Mouse (Mus musculus) heart, embryonic 16.5 days (tissue): Measurements from ENCODE around the gene Gm2916. TPM values are rescaled to one million over a fixed set of nuclear protein-coding genes. Genes with fewer than 3 reads are reported as not detected.
"Not testable (repeated sequence)": the region's sequence is repeated elsewhere in the genome, so short reads cannot be mapped to it uniquely, and the experiment has no call there.

ENCODE experiments used
- ATAC-seq: fragments of 200-750 bp; cut with Nextera tagmentation; replicated peaks from 2 replicates; pipeline ENCODE4 v1.8.0; 2017; ENCODE audit warnings: moderate number of reproducible peaks; ENCODE audit not compliant: insufficient read depth, low FRiP score; ENCODE audit errors: extremely low read depth
- H3K27ac ChIP-seq: fragments of 300-500 bp; sonication (generic); 2 replicates; pipeline ENCODE4 v1.5.1; 2014; ENCODE audit warnings: mild to moderate bottlenecking, low read length, control low read depth, moderate library complexity
- H3K27me3 ChIP-seq: fragments of 300-500 bp; sonication (generic); 2 replicates; pipeline ENCODE4 v1.6.1; 2014; ENCODE audit warnings: low read length, mixed read lengths; ENCODE audit not compliant: control insufficient read depth, insufficient read depth
- H3K36me3 ChIP-seq: fragments of 300-500 bp; sonication (generic); 2 replicates; pipeline ENCODE4 v1.6.1; 2014; ENCODE audit not compliant: control insufficient read depth, insufficient read depth
- H3K4me1 ChIP-seq: fragments of 300-500 bp; sonication (generic); 2 replicates; pipeline ENCODE4 v1.6.1; 2014; ENCODE audit warnings: low read length, mixed read lengths; ENCODE audit not compliant: control insufficient read depth, insufficient read depth
- H3K4me2 ChIP-seq: fragments of 300-500 bp; sonication (generic); 2 replicates; pipeline ENCODE4 v1.6.1; 2014; ENCODE audit warnings: low read depth, mild to moderate bottlenecking, control low read depth, low read length
- H3K4me3 ChIP-seq: fragments of 300-500 bp; sonication (generic); 2 replicates; pipeline ENCODE4 v1.5.1; 2014; ENCODE audit warnings: mild to moderate bottlenecking, control low read depth, low read length
- H3K9ac ChIP-seq: fragments of 300-500 bp; sonication (generic); 2 replicates; pipeline ENCODE4 v1.6.1; 2014; ENCODE audit warnings: low read length, control low read depth
- H3K9me3 ChIP-seq: fragments of 300-500 bp; sonication (generic); replicated peaks from 2 replicates; pipeline ENCODE4 v1.6.1; 2016; ENCODE audit warnings: low read length; ENCODE audit not compliant: control insufficient read depth
- WGBS: fragments of 180-500 bp; shearing (Covaris S2); extraction: QIAGEN DNeasy Blood & Tissue Kit; methylation state at CpG from one replicate; pipeline ENCODE4 v1.1.7; 2014; 5-methylcytosine and 5-hydroxymethylcytosine counted together
- polyA plus RNA-seq: library from polyadenylated mRNA; unstranded; fragments of >200 nt; fragmentation: Nextera tagmentation; extraction: Ambion mirVana; gene quantifications from 2 replicates; pipeline ENCODE4 v1.2.1, GENCODE M21; 2015

Gene Gm2916
- 0.31 TPM in 1 of 2 replicates, not detected in the other for polyA plus RNA-seq

DNA sequence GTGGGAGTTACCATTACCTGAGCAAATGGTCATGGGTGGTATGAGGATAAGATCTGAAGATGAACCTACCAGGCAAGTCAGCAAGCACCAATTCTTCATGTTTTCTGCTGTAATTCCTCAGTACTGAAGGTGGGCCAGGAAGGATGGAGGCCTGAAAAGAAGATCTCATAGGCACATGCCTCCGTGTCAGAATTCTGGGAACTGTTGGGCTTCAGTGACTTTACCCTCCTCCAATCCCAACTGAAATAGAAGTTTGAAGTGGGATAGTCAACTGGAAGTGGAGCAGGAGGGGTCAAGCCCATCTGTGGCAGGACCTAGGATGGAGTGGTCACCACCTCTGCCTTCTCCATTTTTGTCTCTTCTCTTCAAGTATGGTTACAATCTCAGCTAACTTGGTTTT, at the start of gene Gm2916:
TSS of gene Gm2916 (plus strand) at position 301 of the 400 bp plus-strand sequence.
- ATAC-seq, H3K4me1 ChIP-seq, H3K9ac ChIP-seq, H3K4me3 ChIP-seq, H3K36me3 ChIP-seq, H3K27me3 ChIP-seq, H3K27ac ChIP-seq, H3K4me2 ChIP-seq, H3K9me3 ChIP-seq: not testable (repeated sequence)
- no CpG with 5 or more reads among the region's 1 CpGs for WGBS

DNA sequence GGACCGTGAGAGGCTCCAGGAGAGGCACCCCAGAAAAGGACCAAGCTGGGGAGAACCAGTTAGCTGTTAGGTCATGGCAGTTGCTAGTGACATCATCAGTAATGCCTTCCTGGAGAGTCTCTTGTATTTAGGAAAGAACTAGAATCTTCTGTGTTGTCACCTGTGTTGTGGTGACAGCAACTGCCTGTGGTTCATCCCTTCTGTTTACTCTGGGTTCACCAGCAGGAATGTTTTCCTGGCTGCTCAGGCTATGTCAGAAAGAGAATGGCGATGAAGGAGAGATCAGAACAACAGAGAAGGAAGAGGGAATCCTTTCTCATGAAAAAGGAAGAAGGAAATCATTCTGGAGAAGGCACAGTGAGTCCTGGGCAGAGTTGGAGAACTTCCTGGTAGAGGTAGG, 38.0 kb upstream of the Gm2916 start, which contains the start of gene Gm3033:
TSS of gene Gm3033 (plus strand) at position 301 of the 400 bp plus-strand sequence.
- H3K4me1 ChIP-seq = not testable (repeated sequence)
- WGBS = no CpG with 5 or more reads among the region's 2 CpGs

GRCm38 (mm10) chr14:3931456-3931855, 47.5 kb downstream of the Gm2916 start, which contains the start of gene Gm3029:
Gene Gm3029 (plus strand): TSS chr14:3931756.
- H3K4me1 ChIP-seq, H3K4me2 ChIP-seq, H3K27me3 ChIP-seq, H3K4me3 ChIP-seq, H3K36me3 ChIP-seq, H3K9ac ChIP-seq, H3K9me3 ChIP-seq, H3K27ac ChIP-seq, ATAC-seq: not testable (repeated sequence)
- 50% methylated on average over 1 of the region's 2 CpGs for WGBS

More for the DNA sequence above, 38.0 kb upstream of the Gm2916 start, which contains the start of gene Gm3033:
- not testable (repeated sequence) for ATAC-seq, H3K4me2 ChIP-seq, H3K27ac ChIP-seq, H3K9ac ChIP-seq, H3K27me3 ChIP-seq, H3K4me3 ChIP-seq, H3K9me3 ChIP-seq, H3K36me3 ChIP-seq

DNA sequence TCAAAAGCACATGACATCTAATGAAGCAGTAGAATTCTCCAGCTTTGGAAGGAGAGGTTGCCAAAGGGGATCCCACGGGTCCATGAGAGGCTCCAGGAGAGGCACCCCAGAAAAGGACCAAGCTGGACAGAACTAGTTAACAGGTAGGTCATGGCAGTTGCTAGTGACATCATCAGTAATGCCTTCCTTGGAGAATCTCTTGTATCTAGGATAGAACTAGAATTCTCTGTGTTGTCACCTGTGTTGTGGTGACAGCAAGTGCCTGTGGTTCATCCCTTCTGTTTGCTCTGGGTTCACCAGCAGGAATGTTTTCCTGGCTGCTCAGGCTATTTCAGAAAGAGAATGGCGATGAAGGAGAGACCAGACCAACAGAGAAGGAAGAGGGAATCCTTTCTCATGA, 79.3 kb downstream of the Gm2916 start, which contains the start of gene Gm3095:
TSS of gene Gm3095 (plus strand) at position 301 of the 400 bp plus-strand sequence.
- H3K27me3 ChIP-seq, H3K4me1 ChIP-seq, H3K27ac ChIP-seq, H3K9ac ChIP-seq, H3K36me3 ChIP-seq, H3K4me2 ChIP-seq, H3K9me3 ChIP-seq, ATAC-seq, H3K4me3 ChIP-seq: not testable (repeated sequence)
- no CpG with 5 or more reads among the region's 2 CpGs for WGBS

Other genes starting within 250 kb of the Gm2916 start
- gene Gm3012, start 249.7 kb upstream of the Gm2916 start, polyA plus RNA-seq = not detected in 2 replicates
- 5.3 and 7.1 TPM in 2 replicates for gene Gm3020, start 232.1 kb upstream of the Gm2916 start, polyA plus RNA-seq
- not detected in 2 replicates for gene Gm3043, start 195.4 kb upstream of the Gm2916 start, polyA plus RNA-seq
- gene Gm3002, start 74.1 kb upstream of the Gm2916 start, polyA plus RNA-seq = 1.9 and 3.6 TPM in 2 replicates
- gene Gm3033, start 37.9 kb upstream of the Gm2916 start, polyA plus RNA-seq = not detected in 2 replicates
- not detected in 2 replicates for gene Gm3029, start 47.6 kb downstream of the Gm2916 start, polyA plus RNA-seq
- 0.33 TPM in 1 of 2 replicates, not detected in the other for gene Gm3095, start 79.4 kb downstream of the Gm2916 start, polyA plus RNA-seq
- not detected in 2 replicates for gene Gm3099, start 114.2 kb downstream of the Gm2916 start, polyA plus RNA-seq
- gene Gm5796, start 139.8 kb downstream of the Gm2916 start, polyA plus RNA-seq = 0.40 and 1.1 TPM in 2 replicates
- gene Gm3115, start 199.9 kb downstream of the Gm2916 start, polyA plus RNA-seq = not detected in 2 replicates
- gene Gm8108, start 226.4 kb downstream of the Gm2916 start, polyA plus RNA-seq = 0.50 TPM in 1 of 2 replicates, not detected in the other